Mouse (Mus musculus) cerebellum, postnatal 14 days (tissue): ENCODE results near the gene Plac1.

Experiments
- DNase-seq, 2 experiments: peaks; one replicate each; pipeline ENCODE4 v3.0.0; 2021; ENCODE audit warnings: mixed read lengths in 2 of 2

Gene Plac1

DNA sequence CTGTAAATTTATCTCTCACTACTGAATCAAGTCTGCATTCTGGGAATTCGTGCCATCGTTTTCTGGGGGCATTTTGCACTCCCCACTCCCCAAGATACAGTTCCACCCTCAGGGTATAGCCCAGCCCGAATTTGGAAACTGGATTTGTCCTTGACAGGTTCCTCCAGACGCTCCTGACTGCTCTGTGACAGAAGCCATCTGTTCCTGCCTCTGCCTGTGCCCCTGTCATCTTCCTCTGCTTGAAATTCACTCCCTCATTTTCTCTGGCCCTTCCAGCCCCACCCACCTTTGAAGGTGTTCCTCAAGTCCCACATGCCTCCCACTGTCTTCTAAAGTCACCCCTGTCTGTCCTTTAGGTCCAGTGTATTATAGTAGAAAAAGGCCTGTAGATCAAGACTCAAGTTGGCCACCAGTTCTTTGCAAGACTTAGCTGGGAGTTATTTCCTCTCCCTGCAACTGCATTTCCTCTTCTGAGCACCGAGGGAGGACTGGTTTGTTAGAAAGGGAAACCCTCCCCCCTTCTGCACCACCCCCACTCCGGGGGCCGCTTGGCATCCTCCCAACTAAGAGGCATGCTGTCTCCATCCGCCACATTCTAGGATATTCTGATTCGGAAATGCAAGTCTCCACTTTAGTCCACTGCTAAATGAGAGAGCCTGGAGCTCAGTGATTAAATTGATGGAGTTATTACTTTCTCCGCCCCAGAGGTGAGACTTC is 194.6 kb downstream of the Plac1 start:
- peak in 1 of 2 experiments; percentile 19 for DNase-seq

DNA sequence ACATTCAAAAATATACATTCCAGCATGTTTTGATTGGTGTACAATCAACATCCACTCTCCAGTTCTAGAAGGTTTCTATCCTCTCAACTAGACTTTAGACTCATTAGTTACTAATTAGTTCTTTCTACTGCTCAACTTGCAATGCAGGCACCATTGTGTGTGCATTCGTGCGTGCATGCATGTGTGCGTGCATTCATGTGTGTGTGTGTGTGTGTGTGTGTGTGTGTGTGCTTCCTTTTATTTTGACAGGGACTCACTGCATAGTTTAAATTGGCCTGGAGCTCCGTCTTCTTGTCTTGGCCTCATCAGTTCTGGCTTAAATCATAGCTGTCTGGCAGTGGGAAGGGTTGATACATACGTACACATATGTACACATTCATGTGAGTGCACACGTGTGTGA is 198.9 kb downstream of the Plac1 start:
- no peak for DNase-seq

GRCm38 (mm10) chrX:53040138-53040537 is 199.8 kb downstream of the Plac1 start:
- no peak for DNase-seq

- no peak for DNase-seq
These were observed 200.3 kb downstream of the Plac1 start for GRCm38 (mm10) chrX:53039651-53040050.

DNA sequence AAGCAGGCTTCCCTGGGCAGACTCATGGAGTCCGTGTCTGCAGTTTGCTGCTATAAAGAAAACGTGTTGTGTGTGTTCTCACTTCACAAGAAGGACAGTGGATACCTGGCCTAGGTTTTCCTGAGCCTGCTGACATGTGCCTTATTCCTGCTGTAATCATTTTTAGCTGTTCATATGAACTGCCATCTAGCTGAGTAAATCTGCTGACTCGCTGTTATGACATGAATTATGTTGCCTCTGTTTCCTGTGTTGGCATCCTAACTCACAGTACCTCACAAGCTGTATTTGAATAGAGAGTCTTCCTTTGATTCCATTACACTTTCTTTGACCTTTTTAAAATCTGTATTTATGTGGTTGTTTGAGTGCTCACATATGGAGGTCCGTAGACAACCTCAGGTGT is 201.7 kb downstream of the Plac1 start:
- no peak for DNase-seq

DNA sequence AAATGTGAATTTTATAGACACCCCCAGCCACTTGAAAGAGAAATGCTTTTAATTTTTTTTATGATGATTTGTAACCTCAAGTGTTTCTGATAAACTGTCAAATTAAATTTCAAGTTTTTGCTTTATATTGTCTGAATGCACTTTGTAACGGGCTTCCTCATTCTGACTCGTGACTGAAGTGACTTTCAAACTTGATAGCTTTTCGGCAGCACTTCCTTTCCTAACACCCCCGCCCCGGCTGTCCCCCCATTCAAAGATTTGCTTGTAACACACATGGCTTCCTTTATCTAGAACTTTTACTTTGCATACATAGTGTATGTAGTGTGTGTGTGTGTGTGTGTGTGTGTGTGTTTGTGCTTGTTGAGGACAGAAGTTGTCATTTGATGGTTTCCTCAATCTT is 210.4 kb downstream of the Plac1 start:
- DNase-seq: no peak

GRCm38 (mm10) chrX:53025471-53026223 is 214.3 kb downstream of the Plac1 start:
- DNase-seq: no peak

- DNase-seq: peak in 1 of 2 experiments; percentile 6
These were observed 215.6 kb downstream of the Plac1 start for GRCm38 (mm10) chrX:53024268-53024667.

DNA sequence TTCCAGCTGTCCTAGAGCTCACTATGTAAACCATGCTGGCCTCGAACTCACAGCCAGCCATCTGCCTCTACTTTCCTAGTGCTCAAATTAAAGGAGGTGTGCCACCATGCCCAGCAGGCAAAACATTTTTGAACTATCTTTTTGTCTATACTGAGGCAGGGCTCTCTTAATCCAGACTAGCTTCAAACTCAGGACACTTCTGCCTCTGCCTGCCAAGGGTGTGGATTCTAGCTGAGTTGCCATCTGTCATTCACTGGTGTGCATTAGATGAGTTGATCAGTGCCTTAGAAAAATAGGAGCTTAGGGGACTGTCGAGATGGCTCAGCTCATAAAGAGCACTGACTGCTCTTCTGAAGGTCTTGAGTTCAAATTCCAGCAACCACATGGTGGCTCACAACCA is 216.9 kb downstream of the Plac1 start:
- DNase-seq: peak; percentile 49 to 77
